Mouse (Mus musculus): Measurements from ENCODE around the gene Apbb1.

DNA sequence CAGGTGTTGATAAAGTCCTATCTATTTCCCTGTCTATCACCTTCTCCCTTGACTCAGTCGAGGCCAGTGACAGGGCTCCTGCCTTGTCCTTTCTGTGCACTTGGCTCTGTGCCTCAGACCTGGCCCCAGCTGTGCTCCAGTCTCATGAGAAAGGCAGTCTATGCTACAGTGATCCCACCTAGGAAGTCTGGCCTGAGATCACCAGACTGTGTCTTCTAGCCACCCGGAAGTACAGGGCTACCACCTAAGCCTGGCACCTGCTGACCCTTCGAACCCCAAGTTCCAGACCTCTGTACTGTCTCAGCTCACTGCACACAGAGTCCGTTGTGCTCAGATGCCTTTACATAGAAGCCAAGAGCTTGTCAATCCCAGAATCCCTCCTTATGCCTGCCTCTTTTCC, 53.4 kb downstream of the Apbb1 start:
- TF ChIP-seq POLR2A (IDR thresholded peaks at IDR 0.05; ENCODE audit: low read depth, low read length) (no peak), CTCF (IDR thresholded peaks at IDR 0.05; ENCODE audit: extremely low read depth, insufficient read length, insufficient replicate concordance, low read depth, low read length) (no peak)

Measured in small intestine, adult 2 months (tissue).